Mouse (Mus musculus) induced T-regulatory cell, adult 2 months (primary cell): Measurements from ENCODE around the gene Rnf215.
"Not testable (repeated sequence)": the region's sequence is repeated elsewhere in the genome, so short reads cannot be mapped to it uniquely, and the experiment has no call there.

ENCODE experiments used
- DNase-seq: peaks from one replicate; pipeline ENCODE4 v3.0.0-alpha.2; 2012; ENCODE audit warnings: low read depth

Rnf215 gene

GRCm38 (mm10) chr11:4134986-4135935 lies at the start of gene Rnf215:
TSS of gene Rnf215 (plus strand) at chr11:4135202.
- peak; percentile 97 for DNase-seq

- DNase-seq, result no peak
Observed at GRCm38 (mm10) chr11:4086246-4086645, 48.8 kb upstream of the Rnf215 start.

GRCm38 (mm10) chr11:4087267-4087666 lies 47.7 kb upstream of the Rnf215 start:
- no peak for DNase-seq

GRCm38 (mm10) chr11:4093459-4094377 lies 41.3 kb upstream of the Rnf215 start:
- no peak for DNase-seq

GRCm38 (mm10) chr11:4094378-4095170 lies 40.4 kb upstream of the Rnf215 start:
- DNase-seq, result peak; percentile 94

GRCm38 (mm10) chr11:4095171-4096053 lies 39.6 kb upstream of the Rnf215 start, which contains the start of gene Mtfp1:
TSS of gene Mtfp1 (minus strand) at chr11:4095445.
- DNase-seq, result peak; percentile 74

- DNase-seq, result peak; percentile 98
Observed at GRCm38 (mm10) chr11:4096054-4096984, 38.7 kb upstream of the Rnf215 start.

GRCm38 (mm10) chr11:4097091-4097621 lies 37.8 kb upstream of the Rnf215 start:
- DNase-seq, result no peak

- DNase-seq, result peak; percentile 39
Observed at GRCm38 (mm10) chr11:4098120-4098519, 36.9 kb upstream of the Rnf215 start.

- no peak for DNase-seq
Observed at GRCm38 (mm10) chr11:4098816-4099215, 36.2 kb upstream of the Rnf215 start.

- DNase-seq, result no peak
Observed at GRCm38 (mm10) chr11:4099447-4099846, 35.6 kb upstream of the Rnf215 start.

- no peak for DNase-seq
Observed at GRCm38 (mm10) chr11:4101851-4102250, 33.2 kb upstream of the Rnf215 start.

- no peak for DNase-seq
Observed at GRCm38 (mm10) chr11:4103522-4103921, 31.5 kb upstream of the Rnf215 start.

GRCm38 (mm10) chr11:4104989-4105388 lies 30.0 kb upstream of the Rnf215 start:
- DNase-seq, result no peak

- no peak for DNase-seq
Observed at GRCm38 (mm10) chr11:4105444-4105843, 29.6 kb upstream of the Rnf215 start.

GRCm38 (mm10) chr11:4107901-4108300 lies 27.1 kb upstream of the Rnf215 start:
- DNase-seq, result not testable (repeated sequence)

- DNase-seq, result no peak
Observed at GRCm38 (mm10) chr11:4108691-4109090, 26.3 kb upstream of the Rnf215 start.

GRCm38 (mm10) chr11:4112033-4112432 lies 23.0 kb upstream of the Rnf215 start:
- DNase-seq, result no peak

GRCm38 (mm10) chr11:4112861-4113260 lies 22.1 kb upstream of the Rnf215 start:
- no peak for DNase-seq
